Mouse (Mus musculus) layer of hippocampus, adult 2 months (tissue): ENCODE measurements around the gene Als2. TPM values are rescaled to one million over a fixed set of nuclear protein-coding genes. Genes with fewer than 3 reads are reported as not detected.
A peak's percentile ranks its signal among the peaks of the same experiment; 100 is the strongest.

ENCODE experiments used
- DNase-seq, 2 experiments: peaks; one replicate each; pipeline ENCODE4 v3.0.0; 2022; ENCODE audit warnings: low spot score in 2 of 2
- H3K27ac ChIP-seq: fragments of 200-600 bp; 2 replicates; pipeline ENCODE4 v1.8.1; 2022
- H3K4me3 ChIP-seq: fragments of 200-600 bp; 2 replicates; pipeline ENCODE4 v1.8.1; 2022; ENCODE audit warnings: mild to moderate bottlenecking
- CTCF ChIP-seq: fragments of 200-600 bp; conservative IDR thresholded peaks from 2 replicates; pipeline ENCODE4 v1.8.1; 2022; ENCODE audit warnings: antibody characterized with exemption, mild to moderate bottlenecking, moderate library complexity
- total RNA-seq, 2 experiments: library from RNA; stranded (reverse); gene quantifications; 2 replicates each; pipeline ENCODE4 v1.2.3; 2021

Gene Als2
- total RNA-seq, 2 experiments from 2014 or later = 50.0 to 51.8 TPM

- no peak for TF ChIP-seq CTCF
- no peak overlapping the region for H3K27ac ChIP-seq
- H3K4me3 ChIP-seq = no peak overlapping the region
- DNase-seq = no peak
These were observed 86.5 kb downstream of the Als2 start for GRCm38 (mm10) chr1:59150542-59150941.

- no peak overlapping the region for H3K4me3 ChIP-seq
- no peak overlapping the region for H3K27ac ChIP-seq
- peak; percentile 62 for TF ChIP-seq CTCF
- no peak for DNase-seq
These were observed 92.5 kb downstream of the Als2 start for GRCm38 (mm10) chr1:59144543-59144942.

- peak; percentile 77 for TF ChIP-seq CTCF
- no peak for DNase-seq
- H3K27ac ChIP-seq = no peak overlapping the region
- H3K4me3 ChIP-seq = no peak overlapping the region
These were observed 94.2 kb downstream of the Als2 start for GRCm38 (mm10) chr1:59142809-59143208.

GRCm38 (mm10) chr1:59134419-59134818, 102.6 kb downstream of the Als2 start:
- no peak overlapping the region for H3K27ac ChIP-seq
- H3K4me3 ChIP-seq = no peak overlapping the region
- DNase-seq = no peak
- TF ChIP-seq CTCF = no peak

- DNase-seq = no peak
- Histone ChIP-seq H3K4me3 (no peak overlapping the region), H3K27ac (no peak overlapping the region)
- no peak for TF ChIP-seq CTCF
These were observed 108.2 kb downstream of the Als2 start for GRCm38 (mm10) chr1:59128879-59129278.

GRCm38 (mm10) chr1:59125558-59125957, 111.5 kb downstream of the Als2 start:
- no peak for DNase-seq
- no peak for TF ChIP-seq CTCF
- Histone ChIP-seq H3K27ac (no peak overlapping the region), H3K4me3 (no peak overlapping the region)

- DNase-seq = peak; percentile 92
- Histone ChIP-seq H3K4me3 (peak within 1 kb of the TSS; percentile 71), H3K27ac (peak within 1 kb of the TSS; percentile 98)
- TF ChIP-seq CTCF = no peak
These were observed 117.1 kb downstream of the Als2 start, which contains the start of gene Tmem237 for GRCm38 (mm10) chr1:59119720-59120457. Tmem237 (minus strand) TSS chr1:59120408.

Other genes with a start within 250 kb of the Als2 start
- gene C2cd6, start 142.3 kb downstream of the Als2 start, total RNA-seq = not detected
- 10 to 100 TPM; 29.8 to 31.6 TPM for gene Tmem237, start 116.8 kb downstream of the Als2 start, total RNA-seq
- 1 to 10 TPM; 1.8 to 2.7 TPM for gene Mpp4, start 73.8 kb downstream of the Als2 start, total RNA-seq
- not detected for gene Cdk15, start 19.7 kb upstream of the Als2 start, total RNA-seq
- gene Fzd7, start 245.2 kb upstream of the Als2 start, total RNA-seq = 1 to 10 TPM; 5.4 to 6.7 TPM